Mouse (Mus musculus): ENCODE data around the gene Grin2c. TPM values are rescaled to one million over a fixed set of nuclear protein-coding genes. Genes with fewer than 3 reads are reported as not detected.
A peak's percentile ranks its signal among the peaks of the same experiment; 100 is the strongest.

Gene Grin2c
- polyA plus RNA-seq, 1 experiment from 2014 or later: 0.04 TPM

- Histone ChIP-seq H3K4me1 (ENCODE audit: control insufficient read depth, insufficient read depth, low read length) (peaks cover 4% of the 10 kb centered on the region; the same call in 1 of the 2 replicates), H3K4me3 (ENCODE audit: low read depth, low read length) (no peak overlapping the region), H3K27ac (replicated peaks; ENCODE audit: low read depth, low read length) (no peak overlapping the region), H3K4me2 (ENCODE audit: low read depth, severe bottlenecking) (no peak overlapping the region), H3K9ac (ENCODE audit: low read length) (no peak overlapping the region), H3K36me3 (ENCODE audit: control insufficient read depth, insufficient read depth, low read length) (no peaks in the 10 kb centered on the region), H3K9me3 (ENCODE audit: control insufficient read depth, low read length) (no peaks in the 10 kb centered on the region), H3K27me3 (ENCODE audit: control insufficient read depth, insufficient read depth, low read length) (no peaks in the 10 kb centered on the region)
- DNase-seq (ENCODE audit: low spot score) (no peak), ATAC-seq (ENCODE audit: insufficient number of reproducible peaks, low FRiP score, low TSS enrichment, low read depth) (no peak)
- WGBS: 54% methylated on average over 1 of the region's 1 CpGs
Observed at GRCm38 (mm10) chr11:115279726-115280125, 12.7 kb upstream of the Grin2c start.

- no peaks in the 10 kb centered on the region for H3K36me3 ChIP-seq (ENCODE audit: control insufficient read depth, insufficient read depth, low read length)
- H3K27me3 ChIP-seq (ENCODE audit: control insufficient read depth, insufficient read depth, low read length): no peaks in the 10 kb centered on the region
- H3K4me3 ChIP-seq (ENCODE audit: low read depth, low read length): no peak overlapping the region
- no peak overlapping the region for H3K27ac ChIP-seq (replicated peaks; ENCODE audit: low read depth, low read length)
- WGBS: 74% methylated on average over 6 of the region's 6 CpGs
- H3K4me1 ChIP-seq (ENCODE audit: control insufficient read depth, insufficient read depth, low read length): peaks cover 4% of the 10 kb centered on the region; the same call in 1 of the 2 replicates
- H3K4me2 ChIP-seq (ENCODE audit: low read depth, severe bottlenecking): peak overlapping the region; percentile 65; the same call in 1 of the 2 replicates
- H3K9ac ChIP-seq (ENCODE audit: low read length): no peak overlapping the region
- no peak for DNase-seq (ENCODE audit: low spot score)
- H3K9me3 ChIP-seq (ENCODE audit: control insufficient read depth, low read length): no peaks in the 10 kb centered on the region
- no peak for ATAC-seq (ENCODE audit: insufficient number of reproducible peaks, low FRiP score, low TSS enrichment, low read depth)
Observed at GRCm38 (mm10) chr11:115278176-115278575, 11.1 kb upstream of the Grin2c start.

GRCm38 (mm10) chr11:115277604-115277975 lies 10.5 kb upstream of the Grin2c start:
- H3K4me2 ChIP-seq (ENCODE audit: low read depth, severe bottlenecking): peak overlapping the region; percentile 65
- peak overlapping the region; percentile 44 for H3K9ac ChIP-seq (ENCODE audit: low read length)
- H3K4me3 ChIP-seq (ENCODE audit: low read depth, low read length): peak overlapping the region; percentile 46
- no peaks in the 10 kb centered on the region for H3K27me3 ChIP-seq (ENCODE audit: control insufficient read depth, insufficient read depth, low read length)
- no peaks in the 10 kb centered on the region for H3K36me3 ChIP-seq (ENCODE audit: control insufficient read depth, insufficient read depth, low read length)
- H3K27ac ChIP-seq (replicated peaks; ENCODE audit: low read depth, low read length): no peak overlapping the region
- H3K4me1 ChIP-seq (ENCODE audit: control insufficient read depth, insufficient read depth, low read length): peaks cover 4% of the 10 kb centered on the region; the same call in 1 of the 2 replicates
- WGBS: 17% methylated on average over 7 of the region's 7 CpGs
- no peaks in the 10 kb centered on the region for H3K9me3 ChIP-seq (ENCODE audit: control insufficient read depth, low read length)
- DNase-seq (ENCODE audit: low spot score) (no peak), ATAC-seq (ENCODE audit: insufficient number of reproducible peaks, low FRiP score, low TSS enrichment, low read depth) (no peak)

GRCm38 (mm10) chr11:115276780-115277603 lies 9.9 kb upstream of the Grin2c start, which contains the start of gene Fdxr:
Gene Fdxr (minus strand): TSS chr11:115277050.
- peak; percentile 95 for ATAC-seq (ENCODE audit: insufficient number of reproducible peaks, low FRiP score, low TSS enrichment, low read depth)
- Histone ChIP-seq H3K4me1 (ENCODE audit: control insufficient read depth, insufficient read depth, low read length) (peaks cover 4% of the 10 kb centered on the region; the same call in 1 of the 2 replicates), H3K9ac (ENCODE audit: low read length) (peak within 1 kb of the TSS; percentile 63), H3K9me3 (ENCODE audit: control insufficient read depth, low read length) (no peaks in the 10 kb centered on the region), H3K4me3 (ENCODE audit: low read depth, low read length) (peak within 1 kb of the TSS; percentile 46), H3K27ac (replicated peaks; ENCODE audit: low read depth, low read length) (peak within 1 kb of the TSS; percentile 57; the same call in 1 of the 2 replicates), H3K36me3 (ENCODE audit: control insufficient read depth, insufficient read depth, low read length) (no peaks in the 10 kb centered on the region), H3K27me3 (ENCODE audit: control insufficient read depth, insufficient read depth, low read length) (no peaks in the 10 kb centered on the region), H3K4me2 (ENCODE audit: low read depth, severe bottlenecking) (peak within 1 kb of the TSS; percentile 67)
- peak; percentile 98 for DNase-seq (ENCODE audit: low spot score)
- under 1% methylated on average over 42 of the region's 42 CpGs for WGBS

GRCm38 (mm10) chr11:115275954-115276353 lies 8.9 kb upstream of the Grin2c start:
- 51% methylated on average over 3 of the region's 3 CpGs for WGBS
- H3K9me3 ChIP-seq (ENCODE audit: control insufficient read depth, low read length): no peaks in the 10 kb centered on the region
- H3K4me3 ChIP-seq (ENCODE audit: low read depth, low read length): peak overlapping the region; percentile 41; the same call in 1 of the 2 replicates
- no peaks in the 10 kb centered on the region for H3K36me3 ChIP-seq (ENCODE audit: control insufficient read depth, insufficient read depth, low read length)
- DNase-seq (ENCODE audit: low spot score) (no peak), ATAC-seq (ENCODE audit: insufficient number of reproducible peaks, low FRiP score, low TSS enrichment, low read depth) (no peak)
- H3K27me3 ChIP-seq (ENCODE audit: control insufficient read depth, insufficient read depth, low read length): no peaks in the 10 kb centered on the region
- no peak overlapping the region for H3K9ac ChIP-seq (ENCODE audit: low read length)
- H3K4me2 ChIP-seq (ENCODE audit: low read depth, severe bottlenecking): peak overlapping the region; percentile 67
- no peak overlapping the region for H3K27ac ChIP-seq (replicated peaks; ENCODE audit: low read depth, low read length)
- peaks cover 4% of the 10 kb centered on the region; the same call in 1 of the 2 replicates for H3K4me1 ChIP-seq (ENCODE audit: control insufficient read depth, insufficient read depth, low read length)

- H3K4me3 ChIP-seq (ENCODE audit: low read depth, low read length): no peak overlapping the region
- no peak overlapping the region for H3K27ac ChIP-seq (replicated peaks; ENCODE audit: low read depth, low read length)
- peaks cover 4% of the 10 kb centered on the region; the same call in 1 of the 2 replicates for H3K4me1 ChIP-seq (ENCODE audit: control insufficient read depth, insufficient read depth, low read length)
- no peak overlapping the region for H3K9ac ChIP-seq (ENCODE audit: low read length)
- H3K36me3 ChIP-seq (ENCODE audit: control insufficient read depth, insufficient read depth, low read length): no peaks in the 10 kb centered on the region
- ATAC-seq (ENCODE audit: insufficient number of reproducible peaks, low FRiP score, low TSS enrichment, low read depth) (no peak), DNase-seq (ENCODE audit: low spot score) (no peak)
- 82% methylated on average over 6 of the region's 6 CpGs for WGBS
- no peak overlapping the region for H3K4me2 ChIP-seq (ENCODE audit: low read depth, severe bottlenecking)
- H3K9me3 ChIP-seq (ENCODE audit: control insufficient read depth, low read length): no peaks in the 10 kb centered on the region
- H3K27me3 ChIP-seq (ENCODE audit: control insufficient read depth, insufficient read depth, low read length): no peaks in the 10 kb centered on the region
Observed at GRCm38 (mm10) chr11:115275509-115275908, 8.5 kb upstream of the Grin2c start.

GRCm38 (mm10) chr11:115274771-115275170 lies 7.7 kb upstream of the Grin2c start:
- H3K9ac ChIP-seq (ENCODE audit: low read length): no peak overlapping the region
- H3K9me3 ChIP-seq (ENCODE audit: control insufficient read depth, low read length): no peaks in the 10 kb centered on the region
- ATAC-seq (ENCODE audit: insufficient number of reproducible peaks, low FRiP score, low TSS enrichment, low read depth) (no peak), DNase-seq (ENCODE audit: low spot score) (no peak)
- no peak overlapping the region for H3K27ac ChIP-seq (replicated peaks; ENCODE audit: low read depth, low read length)
- no peaks in the 10 kb centered on the region for H3K27me3 ChIP-seq (ENCODE audit: control insufficient read depth, insufficient read depth, low read length)
- 86% methylated on average over 6 of the region's 6 CpGs for WGBS
- no peak overlapping the region for H3K4me2 ChIP-seq (ENCODE audit: low read depth, severe bottlenecking)
- no peak overlapping the region for H3K4me3 ChIP-seq (ENCODE audit: low read depth, low read length)
- peaks cover 6% of the 10 kb centered on the region; the same call in 1 of the 2 replicates for H3K4me1 ChIP-seq (ENCODE audit: control insufficient read depth, insufficient read depth, low read length)
- H3K36me3 ChIP-seq (ENCODE audit: control insufficient read depth, insufficient read depth, low read length): no peaks in the 10 kb centered on the region

GRCm38 (mm10) chr11:115274178-115274577 lies 7.1 kb upstream of the Grin2c start:
- ATAC-seq (ENCODE audit: insufficient number of reproducible peaks, low FRiP score, low TSS enrichment, low read depth) (no peak), DNase-seq (ENCODE audit: low spot score) (no peak)
- Histone ChIP-seq H3K36me3 (ENCODE audit: control insufficient read depth, insufficient read depth, low read length) (no peaks in the 10 kb centered on the region), H3K9me3 (ENCODE audit: control insufficient read depth, low read length) (no peaks in the 10 kb centered on the region), H3K4me2 (ENCODE audit: low read depth, severe bottlenecking) (no peak overlapping the region), H3K4me3 (ENCODE audit: low read depth, low read length) (no peak overlapping the region), H3K9ac (ENCODE audit: low read length) (no peak overlapping the region), H3K4me1 (ENCODE audit: control insufficient read depth, insufficient read depth, low read length) (peaks cover 6% of the 10 kb centered on the region; the same call in 1 of the 2 replicates), H3K27ac (replicated peaks; ENCODE audit: low read depth, low read length) (no peak overlapping the region), H3K27me3 (ENCODE audit: control insufficient read depth, insufficient read depth, low read length) (no peaks in the 10 kb centered on the region)
- WGBS: 85% methylated on average over 7 of the region's 7 CpGs
